Mouse (Mus musculus) mesoderm, embryonic 11.5 days (tissue): ENCODE data around the gene Ffar3.

Source experiments
- DNase-seq: peaks from one replicate; pipeline ENCODE4 v3.0.0-alpha.2; 2012; ENCODE audit warnings: low read depth, low spot score

Ffar3 gene

DNA sequence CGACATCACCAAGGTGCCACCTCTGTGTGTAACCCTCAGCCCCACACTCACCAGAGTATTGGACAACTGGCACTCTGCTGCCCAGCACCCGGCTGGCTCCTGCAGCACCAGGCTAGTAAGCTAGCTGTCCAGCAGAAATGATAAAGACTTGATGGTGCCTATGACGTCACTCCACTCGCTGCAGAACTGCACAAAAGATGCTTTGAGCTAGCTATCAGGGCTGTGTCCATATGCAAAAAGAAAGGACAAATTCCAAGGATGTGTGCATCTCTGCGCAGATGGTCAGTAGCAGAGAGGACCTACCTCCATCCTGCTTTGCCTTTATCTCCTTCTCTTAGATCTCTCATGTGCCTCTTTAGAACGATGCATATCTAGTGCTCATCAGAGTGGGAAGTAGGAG is at the start of gene Ffar3:
TSS of gene Ffar3 (minus strand) at position 101 of the 400 bp plus-strand sequence.
- no peak for DNase-seq

DNA sequence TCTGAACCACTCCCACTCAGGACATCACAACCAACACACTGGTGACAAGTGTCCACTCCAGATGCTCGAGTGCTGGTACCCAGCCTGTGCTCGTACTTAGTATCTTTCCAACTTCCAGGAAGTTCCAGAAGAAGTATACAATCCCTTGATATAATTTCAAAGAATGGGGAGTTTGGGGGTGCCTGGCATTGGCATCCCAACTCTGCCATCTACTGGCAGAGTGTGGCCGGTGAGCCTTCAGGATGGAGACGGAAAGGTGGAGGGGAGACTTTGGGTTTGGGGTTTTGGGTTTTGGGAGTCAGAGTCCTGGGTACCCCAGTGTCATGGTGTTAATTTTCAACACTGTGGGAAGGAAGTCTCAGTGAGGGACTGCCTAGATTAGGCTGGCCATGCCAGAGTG is 48.1 kb upstream of the Ffar3 start:
- DNase-seq: no peak

DNA sequence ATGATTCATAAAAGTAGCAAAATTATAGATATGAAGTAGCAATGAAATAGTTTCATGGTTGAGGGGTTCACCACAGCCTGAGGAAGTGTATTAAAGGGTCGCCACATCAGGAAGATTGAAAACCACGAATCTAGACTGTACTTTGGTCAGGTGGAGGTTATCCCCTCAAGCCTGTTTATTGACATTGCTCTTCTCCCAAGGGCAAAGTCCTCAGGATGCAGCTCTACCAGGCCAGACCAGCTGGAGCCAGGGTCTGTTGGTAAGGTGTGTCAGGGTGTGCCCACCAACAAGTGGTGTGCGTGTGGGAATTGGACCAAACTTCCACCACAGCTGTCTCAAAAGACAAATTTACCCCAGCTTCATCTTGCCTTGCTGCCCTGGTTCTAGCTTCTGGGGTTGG is 39.2 kb upstream of the Ffar3 start:
- no peak for DNase-seq

DNA sequence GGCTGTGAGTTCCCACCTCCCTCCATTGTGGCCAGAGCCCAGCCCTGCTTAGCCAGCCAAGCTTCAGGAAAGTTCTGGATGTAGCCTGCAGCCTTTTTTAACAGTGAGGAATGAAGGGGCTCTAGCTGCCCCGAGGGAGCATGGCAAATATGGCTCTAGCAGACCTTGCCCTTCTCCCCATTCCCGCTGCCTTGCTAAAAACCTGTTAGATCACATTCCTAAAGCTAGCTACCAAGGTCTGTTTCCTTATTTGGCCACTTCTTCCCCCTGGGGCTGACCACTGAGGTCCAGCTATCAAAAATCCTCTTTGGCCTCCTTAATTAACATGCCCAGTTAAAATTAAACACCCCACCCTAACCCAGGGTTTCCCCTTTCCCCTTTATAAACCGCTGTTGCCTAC is 36.5 kb upstream of the Ffar3 start:
- DNase-seq: no peak

DNA sequence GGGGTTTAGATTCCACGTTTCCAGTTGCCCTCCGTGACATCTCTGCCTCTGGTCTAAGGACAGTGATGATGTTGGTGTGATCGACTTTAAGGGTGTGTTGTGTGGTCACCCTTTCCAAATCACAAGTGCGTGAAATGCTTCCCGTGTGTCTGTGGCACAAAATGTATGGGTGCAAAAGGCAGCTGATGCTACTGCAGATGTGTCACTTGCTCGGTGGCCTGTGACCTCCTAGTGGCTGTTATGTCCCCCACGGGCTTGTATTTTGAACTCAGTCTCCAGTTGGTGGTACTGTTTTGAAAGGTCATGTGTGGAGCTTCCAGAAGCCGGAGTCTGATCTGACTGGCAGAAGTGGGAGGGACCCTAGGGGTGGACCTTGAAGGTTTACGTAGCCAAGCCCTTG is 35.8 kb upstream of the Ffar3 start:
- no peak for DNase-seq

DNA sequence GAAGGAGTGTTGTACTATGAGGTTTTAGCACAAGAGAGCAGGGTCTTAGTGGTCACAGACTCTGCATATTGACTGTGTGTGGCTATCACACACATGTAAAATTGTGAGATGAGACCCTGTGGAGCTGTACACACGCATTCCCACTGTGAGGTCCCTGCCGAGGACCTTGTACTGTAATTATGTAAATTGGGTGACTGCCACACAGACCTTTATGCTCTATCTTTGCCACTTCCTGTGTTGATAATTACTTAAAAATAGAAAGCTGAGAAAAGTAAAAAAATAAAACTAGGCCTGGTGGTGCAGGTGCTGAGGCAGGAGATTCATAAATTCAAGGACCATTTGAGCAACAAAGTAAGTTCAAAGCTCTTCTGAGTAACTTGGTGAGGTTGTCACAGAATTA is 34.7 kb upstream of the Ffar3 start:
- DNase-seq: no peak

DNA sequence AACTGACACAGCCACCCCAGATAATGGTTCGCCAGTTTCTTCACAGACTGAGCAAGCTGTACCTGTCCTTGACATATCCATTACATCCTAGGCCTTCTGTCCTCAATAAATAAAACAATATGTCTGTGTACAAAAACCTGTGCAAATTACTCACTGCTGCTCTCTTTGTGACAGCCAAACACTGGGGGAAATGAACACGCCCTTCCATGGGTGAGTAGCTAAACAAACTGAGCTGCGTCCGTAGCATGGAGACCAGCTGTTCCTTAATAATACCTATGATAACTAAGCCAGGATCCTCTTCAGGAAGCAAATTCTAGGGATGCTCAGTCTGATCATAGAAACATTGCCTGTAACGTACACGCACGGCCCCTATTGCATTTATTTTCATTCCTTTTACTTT is 32.8 kb upstream of the Ffar3 start:
- DNase-seq: no peak

DNA sequence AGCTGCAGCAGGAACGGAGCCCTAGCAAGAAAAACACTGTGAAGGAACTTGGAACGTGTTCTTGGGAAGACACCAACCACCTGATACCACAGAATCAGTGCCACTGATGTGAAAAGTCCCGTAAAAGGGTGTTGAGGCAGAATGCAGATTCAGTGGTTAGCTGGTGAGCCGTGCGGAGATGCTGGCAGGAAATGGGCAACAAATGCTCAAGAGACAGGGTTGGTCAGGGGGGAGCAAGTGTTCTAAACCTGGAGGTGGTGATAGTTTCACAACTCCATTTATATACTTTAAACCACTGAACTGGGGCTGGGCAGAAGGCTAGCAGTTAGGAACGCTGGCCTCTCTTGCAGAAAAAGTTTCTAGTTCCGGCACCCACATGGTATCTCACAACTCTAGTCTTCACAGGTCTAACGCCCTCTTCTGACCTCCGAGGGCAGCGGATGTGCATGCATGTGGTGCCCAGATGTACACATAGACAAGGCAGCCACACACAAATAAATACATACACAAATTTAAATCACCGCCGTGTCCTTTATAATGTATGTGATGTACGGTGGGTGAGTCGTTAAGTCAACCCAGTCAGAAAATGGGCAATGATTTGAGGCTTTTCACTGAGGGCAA is 31.7 kb upstream of the Ffar3 start:
- DNase-seq: no peak

DNA sequence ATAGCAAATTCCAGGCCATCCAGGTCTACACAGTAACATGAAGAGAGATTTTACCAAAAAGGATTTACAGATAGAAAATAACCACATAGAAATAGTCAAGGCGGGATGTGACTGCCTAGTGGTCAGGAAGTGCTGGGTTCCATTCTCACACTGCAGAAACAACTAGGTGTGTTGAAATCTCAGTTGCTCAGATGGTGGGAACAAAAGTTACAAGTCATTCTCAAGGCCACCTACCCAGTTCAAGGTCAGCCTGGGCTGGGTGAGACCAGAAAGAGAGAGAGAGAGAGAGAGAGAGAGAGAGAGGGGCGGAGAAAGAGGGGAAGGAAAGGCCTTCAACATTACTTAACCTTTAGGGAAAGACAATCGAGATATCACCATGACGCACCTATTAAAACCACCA is 30.9 kb upstream of the Ffar3 start:
- DNase-seq: no peak

DNA sequence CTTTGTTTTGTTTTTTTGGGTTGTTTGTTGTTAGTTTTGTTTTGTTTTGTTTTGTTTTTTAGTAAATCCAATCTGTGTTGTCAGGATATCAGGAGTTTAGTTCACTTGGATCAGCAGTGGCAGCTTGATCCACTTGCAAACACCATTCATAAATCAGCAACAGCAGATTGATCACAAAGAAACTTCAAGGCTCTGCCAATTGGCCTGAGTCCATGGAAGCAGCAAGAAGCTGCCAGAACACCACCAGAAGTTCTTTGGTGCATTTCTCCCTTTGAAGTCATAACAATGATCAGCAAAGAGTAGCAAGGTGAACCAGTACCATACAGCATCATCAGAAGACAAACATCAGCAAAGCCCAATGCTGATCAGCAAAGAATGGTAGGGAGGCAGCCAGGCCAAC is 28.1 kb upstream of the Ffar3 start:
- no peak for DNase-seq

DNA sequence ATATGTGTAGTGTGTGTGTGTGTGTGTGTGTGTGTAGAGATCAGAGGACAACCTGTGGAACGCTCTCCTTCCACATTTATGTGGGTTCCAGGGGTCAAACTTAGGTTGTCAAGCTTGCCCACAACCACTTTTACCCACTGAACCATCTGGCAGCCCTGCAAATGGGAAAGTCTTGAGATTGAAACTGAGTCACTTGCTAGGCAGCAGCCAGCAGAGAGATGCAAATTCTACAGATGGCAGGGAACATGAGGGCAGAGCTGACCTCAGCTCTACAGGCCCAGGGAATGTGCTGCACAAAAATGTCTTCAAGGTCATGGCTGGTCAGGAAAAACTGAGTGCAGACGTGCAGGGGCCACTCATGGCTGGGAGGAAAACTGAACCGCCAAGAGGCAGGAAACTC is 25.4 kb upstream of the Ffar3 start:
- no peak for DNase-seq

DNA sequence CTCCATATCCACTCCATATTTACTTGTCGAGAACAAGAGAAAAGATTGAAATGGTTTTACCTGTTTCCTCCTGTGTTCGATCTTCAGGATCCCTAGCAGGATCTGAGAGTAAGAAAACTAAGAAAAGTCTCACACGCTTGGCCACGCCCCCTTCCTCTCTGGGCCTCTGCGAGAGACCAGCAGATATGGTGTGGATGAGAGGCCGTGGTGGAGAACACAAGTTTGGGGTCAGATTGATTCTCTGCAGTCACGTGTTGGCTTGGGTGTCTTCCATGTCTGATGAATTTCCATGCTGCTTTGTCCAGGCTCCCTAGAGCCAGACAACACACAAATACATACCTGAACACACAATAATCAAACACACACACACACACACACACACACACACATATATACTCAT is 24.2 kb upstream of the Ffar3 start, which contains the start of gene Cd22:
TSS of gene Cd22 (minus strand) at position 167 of the 400 bp plus-strand sequence.
- no peak for DNase-seq

DNA sequence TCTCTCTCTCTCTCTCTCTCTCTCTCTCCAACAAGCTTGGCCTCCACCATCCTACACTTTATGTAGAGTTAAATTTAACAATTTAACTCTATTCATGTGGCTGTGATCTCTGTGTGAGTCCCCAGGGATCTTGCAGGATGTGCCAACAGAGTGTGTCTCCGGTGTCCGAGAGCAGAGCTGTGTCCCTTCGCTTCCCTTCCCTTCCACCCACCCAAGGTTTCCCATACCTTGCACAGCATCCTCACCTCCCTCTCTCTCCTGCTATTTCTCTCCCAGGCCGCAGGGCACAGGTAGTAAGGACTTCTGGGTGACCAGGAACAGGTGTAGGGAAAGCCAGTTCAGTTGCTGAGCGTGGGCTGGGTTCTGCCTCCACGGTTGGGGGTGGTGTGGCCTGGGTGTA is 23.0 kb upstream of the Ffar3 start:
- DNase-seq: no peak

DNA sequence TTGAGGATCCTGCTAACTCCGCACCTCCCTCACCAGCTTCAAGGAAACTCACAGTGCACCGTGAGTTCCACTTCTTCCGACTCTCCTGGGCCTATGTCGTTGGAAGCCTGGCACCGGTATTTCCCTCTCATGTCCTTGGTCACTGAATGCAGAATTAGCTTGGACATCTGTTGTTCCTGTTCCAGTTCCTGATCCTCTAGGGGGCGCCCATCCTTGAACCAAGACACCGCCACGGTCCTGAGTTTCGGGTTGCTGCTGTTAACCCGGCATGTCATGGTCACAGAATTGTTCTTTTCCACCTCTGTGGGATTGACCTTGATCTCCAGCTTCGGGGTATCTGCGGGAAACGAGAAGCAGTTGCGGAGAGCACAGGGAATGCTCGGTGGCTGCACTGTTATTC is 17.1 kb upstream of the Ffar3 start:
- peak; percentile 74 for DNase-seq

DNA sequence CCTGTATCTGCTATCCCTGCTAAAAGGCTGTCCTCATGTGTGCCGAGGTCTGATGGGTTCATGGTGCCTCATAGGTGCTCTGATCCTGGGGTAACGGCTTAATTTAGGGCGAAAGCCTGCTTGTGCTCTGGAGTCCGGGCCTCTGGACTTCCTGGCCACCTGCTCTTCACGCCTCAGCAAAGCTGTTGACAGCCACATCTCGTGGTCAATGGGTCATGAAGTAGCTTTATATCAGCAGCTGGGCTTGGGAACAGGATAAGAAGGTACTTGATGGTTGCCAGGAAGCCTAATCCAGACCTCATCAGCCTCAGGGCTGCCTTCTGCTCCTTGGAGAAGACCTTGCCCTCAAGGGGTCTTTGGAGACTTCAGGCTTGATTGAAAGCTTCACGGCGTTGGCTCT is 7.4 kb upstream of the Ffar3 start:
- no peak for DNase-seq

DNA sequence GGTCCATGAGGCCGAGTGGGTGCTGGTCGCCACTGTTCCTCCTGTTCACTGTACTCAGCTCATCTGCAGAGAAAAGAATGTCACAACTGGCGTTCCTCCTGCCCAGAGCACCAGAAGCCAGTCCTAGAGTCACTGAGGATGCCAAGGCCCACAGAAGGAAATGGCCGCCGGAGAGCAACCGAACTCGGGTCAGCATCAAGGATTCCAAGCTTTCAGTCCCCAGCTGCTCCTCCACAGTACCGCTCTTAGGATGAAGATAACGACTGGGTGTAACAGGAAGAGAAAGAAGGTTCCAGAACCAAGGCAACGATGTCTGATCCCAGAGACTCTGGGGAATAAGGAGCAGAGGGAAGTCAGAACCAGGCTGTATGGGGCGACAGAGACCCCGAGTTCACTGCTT is 5.5 kb upstream of the Ffar3 start, which contains the start of gene Ffar1:
TSS of gene Ffar1 (minus strand) at position 101 of the 400 bp plus-strand sequence.
- DNase-seq: no peak

DNA sequence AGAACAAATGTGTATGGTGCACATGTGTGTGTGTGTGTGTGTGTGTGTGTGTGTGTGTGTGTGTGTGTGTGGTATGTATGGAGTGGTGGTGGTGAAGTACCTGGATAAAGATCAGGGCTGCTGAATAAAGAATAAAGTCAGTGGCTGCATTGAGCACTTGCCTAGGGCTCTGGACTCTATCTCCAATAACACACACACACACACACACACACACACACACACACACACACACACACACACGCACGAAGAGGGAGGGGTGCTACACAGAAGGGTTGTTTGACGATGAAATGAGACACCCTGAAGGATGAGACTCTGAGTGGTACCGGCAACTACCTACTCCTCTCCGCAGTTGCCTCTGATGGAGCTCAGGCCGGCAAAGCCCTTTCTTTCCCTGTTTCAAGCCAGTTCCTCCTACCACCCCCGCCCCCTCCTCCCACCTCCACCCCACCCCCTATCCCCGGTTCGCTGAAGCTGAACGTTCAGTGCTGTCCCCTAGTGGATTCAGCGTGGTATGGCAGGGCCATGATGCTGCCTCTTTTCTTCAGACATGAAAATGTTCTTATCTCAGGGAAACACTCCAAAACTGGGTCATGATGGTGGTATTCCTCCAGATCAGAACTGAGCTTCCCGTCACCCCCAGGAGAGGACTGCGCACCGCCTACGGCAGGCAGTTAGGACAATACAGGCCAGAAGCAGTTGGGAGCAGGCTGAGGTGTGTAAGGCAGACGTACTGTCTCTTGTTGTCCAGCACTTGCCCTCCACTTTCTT is 3.8 kb upstream of the Ffar3 start:
- peak; percentile 75 for DNase-seq

DNA sequence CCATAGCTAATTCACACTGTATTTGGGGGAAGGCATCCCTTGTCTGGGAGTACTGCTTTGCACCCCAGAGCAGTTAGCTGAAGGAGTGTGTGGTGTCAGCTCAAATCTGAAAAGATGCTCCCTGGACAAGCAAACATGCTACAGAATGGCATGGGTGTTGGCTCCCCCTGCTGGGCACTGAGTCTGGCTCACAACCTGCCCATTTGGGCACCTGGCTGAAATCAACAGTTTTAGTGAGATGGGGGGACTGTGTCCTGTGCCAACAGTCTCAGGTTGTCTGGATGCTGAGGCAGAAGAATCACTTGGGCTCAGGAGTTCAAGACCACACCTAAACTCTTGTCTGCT is 3.3 kb upstream of the Ffar3 start:
- peak; percentile 73 for DNase-seq

DNA sequence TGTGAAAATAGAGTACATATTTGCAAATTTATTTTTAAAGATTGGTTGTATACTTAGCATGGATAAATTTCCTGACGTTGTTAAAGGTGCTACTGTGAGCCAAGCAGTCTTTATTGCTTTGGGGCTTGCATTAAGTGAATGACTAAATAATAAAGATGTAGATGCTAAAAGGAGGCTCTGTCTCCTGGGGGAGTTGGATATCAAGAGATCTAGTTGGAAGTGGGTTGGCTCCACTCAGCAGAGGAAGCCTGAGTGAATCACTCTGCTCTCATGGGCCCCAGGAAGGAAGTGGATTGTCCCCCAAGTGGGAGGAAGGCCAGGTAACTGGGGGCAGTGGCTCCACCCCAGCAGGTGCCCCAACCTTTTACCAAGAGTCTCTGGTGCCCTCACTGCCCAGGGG is 1.8 kb upstream of the Ffar3 start:
- no peak for DNase-seq

DNA sequence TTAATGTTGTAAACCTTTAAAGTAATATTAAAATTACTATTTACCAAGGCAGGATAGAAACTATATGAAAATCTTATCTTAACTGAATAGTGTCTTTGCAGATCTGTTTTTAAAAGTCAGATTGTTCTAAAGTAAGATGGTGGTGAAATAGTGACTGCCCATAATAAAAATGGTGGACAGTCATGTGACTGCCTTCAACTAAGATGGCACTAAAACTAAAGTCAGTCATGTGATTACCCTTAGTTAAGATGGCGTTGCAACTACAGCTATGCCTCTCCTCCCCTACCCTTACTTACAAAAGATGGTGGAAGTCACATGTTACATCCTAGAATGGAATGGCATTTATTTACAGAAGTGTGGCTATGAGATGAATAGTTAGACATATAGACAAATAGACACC is 4.6 kb downstream of the Ffar3 start:
- no peak for DNase-seq

DNA sequence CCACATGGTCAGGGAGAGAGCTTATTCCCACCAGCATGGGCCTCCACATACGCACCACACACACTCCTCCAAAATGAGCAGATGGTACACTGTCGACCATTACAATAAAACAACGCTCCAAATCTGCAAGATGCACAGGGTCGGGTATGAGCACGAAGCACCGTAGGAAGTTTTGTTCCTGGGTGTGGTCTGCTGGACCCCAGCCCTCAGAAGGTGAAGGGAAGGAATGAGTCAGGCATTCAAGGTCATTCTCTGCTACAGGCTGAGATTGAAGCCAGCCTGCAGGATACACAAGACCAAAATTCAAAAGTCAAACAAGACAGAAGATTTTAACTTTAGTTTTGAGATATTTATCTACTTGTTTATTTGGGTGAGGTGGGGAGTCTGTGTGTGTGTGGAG is 8.0 kb downstream of the Ffar3 start:
- no peak for DNase-seq

DNA sequence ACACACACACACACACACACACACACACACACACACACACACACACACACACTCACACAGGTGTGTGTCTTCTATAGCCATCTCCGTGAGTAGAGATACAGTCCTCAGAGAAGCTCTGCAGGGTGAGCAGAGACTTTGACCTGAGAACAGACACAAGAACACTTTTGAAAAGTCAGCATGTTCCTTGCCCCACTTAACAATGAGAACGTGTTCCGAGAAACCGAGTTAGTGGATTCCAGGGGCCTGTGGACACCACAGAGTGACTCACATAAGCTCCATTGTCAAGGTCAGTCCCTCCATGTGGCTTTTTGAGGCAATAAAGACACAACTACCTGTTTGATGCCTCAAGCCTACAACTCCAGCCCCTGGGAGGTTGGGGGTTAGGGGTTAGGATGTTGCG is 8.6 kb downstream of the Ffar3 start:
- DNase-seq: no peak

DNA sequence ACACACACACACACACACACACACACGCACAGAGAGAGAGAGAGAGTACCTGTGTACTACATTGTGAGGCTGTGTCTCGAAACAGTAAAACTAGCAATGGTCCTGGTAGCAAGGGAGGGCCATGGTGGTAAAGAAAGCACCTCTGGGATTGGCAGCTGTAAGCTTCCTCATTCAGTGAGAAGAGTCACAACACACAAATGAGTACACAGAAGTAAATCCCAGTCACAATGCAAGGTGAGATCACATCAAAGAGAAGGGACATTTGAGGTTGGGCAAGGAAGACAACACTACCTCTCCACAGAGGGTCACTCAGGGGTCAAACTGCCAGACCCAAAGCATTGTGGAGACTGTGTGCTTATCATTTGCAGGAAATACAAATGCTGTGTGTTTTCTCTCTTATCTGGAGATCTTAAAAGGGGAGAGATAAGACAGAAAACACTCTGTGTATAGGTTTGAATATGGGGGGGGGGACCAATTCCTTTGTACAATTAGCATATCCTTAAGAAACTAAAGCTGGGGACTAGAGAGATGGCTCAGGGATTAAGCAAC is 9.4 kb downstream of the Ffar3 start:
- DNase-seq: no peak
